Mouse (Mus musculus): ENCODE measurements around the gene Glycam1. TPM values are rescaled to one million over a fixed set of nuclear protein-coding genes. Genes with fewer than 3 reads are reported as not detected.
A peak's percentile ranks its signal among the peaks of the same experiment; 100 is the strongest.

The Glycam1 gene
- polyA plus RNA-seq, 1 experiment: not detected

DNA sequence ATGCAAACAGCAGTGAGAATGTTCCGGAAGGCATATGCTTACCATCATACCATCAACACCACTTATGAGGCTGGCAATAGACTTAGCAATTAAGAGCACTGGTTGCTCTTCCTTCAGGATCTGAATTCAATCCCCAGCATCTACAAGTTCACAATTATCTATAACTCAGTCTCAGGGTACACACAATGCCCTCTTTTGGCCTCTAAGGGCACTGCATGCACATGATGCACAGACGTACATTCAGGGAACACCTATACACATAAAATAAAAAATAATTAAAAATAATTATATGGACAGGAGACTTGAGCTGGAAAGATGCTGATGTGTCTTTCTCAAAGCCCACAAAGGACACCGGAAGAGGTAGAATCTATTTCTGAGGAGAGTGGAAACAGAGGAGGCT, 16.9 kb downstream of the Glycam1 start:
- Histone ChIP-seq H3K27me3 (ENCODE audit: control insufficient read depth, insufficient read depth, low read length) (no peaks in the 10 kb centered on the region), H3K4me1 (ENCODE audit: control insufficient read depth, insufficient read depth, low read length) (no peaks in the 10 kb centered on the region), H3K27ac (ENCODE audit: control insufficient read depth, insufficient read depth, low read depth, low read length) (no peak overlapping the region), H3K36me3 (ENCODE audit: control insufficient read depth, insufficient read depth, low read length) (no peaks in the 10 kb centered on the region), H3K4me3 (ENCODE audit: control insufficient read depth, low read depth, low read length) (no peak overlapping the region)
- no peak for TF ChIP-seq POLR2A (IDR thresholded peaks at IDR 0.05; ENCODE audit: control insufficient read depth, low read depth, low read length)
- no peak for TF ChIP-seq CTCF (IDR thresholded peaks at IDR 0.05; ENCODE audit: control insufficient read depth, insufficient read depth, insufficient replicate concordance, low read depth, low read length)

DNA sequence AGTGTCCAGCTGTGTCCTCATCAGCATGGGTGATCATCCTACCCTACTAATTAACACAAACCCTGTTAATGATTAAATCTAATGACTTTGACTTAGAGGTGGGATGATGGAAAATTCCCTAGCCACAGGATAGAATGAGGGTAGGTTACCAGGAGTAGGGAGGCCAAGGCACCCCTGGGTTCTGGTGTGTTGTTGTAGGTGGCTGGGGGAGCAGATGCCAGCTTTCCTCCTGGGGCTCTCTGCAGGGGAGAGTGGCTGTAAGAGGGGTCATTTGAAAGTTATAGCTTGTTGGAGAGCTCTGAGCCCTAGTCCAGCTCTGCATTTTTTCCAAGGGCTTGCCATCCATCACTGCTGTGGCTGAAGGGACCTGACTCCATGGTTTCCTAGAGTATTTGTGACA, 22.4 kb downstream of the Glycam1 start:
- no peak overlapping the region for H3K27ac ChIP-seq (ENCODE audit: control insufficient read depth, insufficient read depth, low read depth, low read length)
- H3K4me1 ChIP-seq (ENCODE audit: control insufficient read depth, insufficient read depth, low read length): peaks cover 4% of the 10 kb centered on the region; the same call in 1 of the 2 replicates
- no peaks in the 10 kb centered on the region for H3K27me3 ChIP-seq (ENCODE audit: control insufficient read depth, insufficient read depth, low read length)
- TF ChIP-seq CTCF (IDR thresholded peaks at IDR 0.05; ENCODE audit: control insufficient read depth, insufficient read depth, insufficient replicate concordance, low read depth, low read length) (no peak), POLR2A (IDR thresholded peaks at IDR 0.05; ENCODE audit: control insufficient read depth, low read depth, low read length) (no peak)
- H3K36me3 ChIP-seq (ENCODE audit: control insufficient read depth, insufficient read depth, low read length): no peaks in the 10 kb centered on the region
- no peak overlapping the region for H3K4me3 ChIP-seq (ENCODE audit: control insufficient read depth, low read depth, low read length)

DNA sequence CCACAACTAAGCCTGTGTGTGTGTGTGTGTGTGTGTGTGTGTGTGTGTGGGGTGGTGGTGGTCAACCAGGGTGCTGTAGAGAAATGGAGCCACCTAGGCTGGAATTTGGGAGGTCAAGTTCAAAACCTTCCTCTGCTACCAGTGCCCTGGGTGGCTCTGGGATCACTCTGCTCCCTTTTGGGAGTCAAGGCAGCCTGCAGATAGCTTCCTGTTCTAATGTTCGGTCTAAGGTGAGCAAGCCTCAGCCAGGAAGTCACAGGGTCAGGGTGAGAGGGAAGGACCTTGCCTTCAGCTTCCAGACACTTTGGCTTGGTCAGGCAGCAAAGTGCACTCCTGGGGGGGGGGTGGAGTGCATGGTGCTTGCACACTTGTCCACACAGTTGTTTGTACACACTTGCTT, 24.2 kb downstream of the Glycam1 start:
- Histone ChIP-seq H3K27me3 (ENCODE audit: control insufficient read depth, insufficient read depth, low read length) (no peaks in the 10 kb centered on the region), H3K4me3 (ENCODE audit: control insufficient read depth, low read depth, low read length) (no peak overlapping the region)

DNA sequence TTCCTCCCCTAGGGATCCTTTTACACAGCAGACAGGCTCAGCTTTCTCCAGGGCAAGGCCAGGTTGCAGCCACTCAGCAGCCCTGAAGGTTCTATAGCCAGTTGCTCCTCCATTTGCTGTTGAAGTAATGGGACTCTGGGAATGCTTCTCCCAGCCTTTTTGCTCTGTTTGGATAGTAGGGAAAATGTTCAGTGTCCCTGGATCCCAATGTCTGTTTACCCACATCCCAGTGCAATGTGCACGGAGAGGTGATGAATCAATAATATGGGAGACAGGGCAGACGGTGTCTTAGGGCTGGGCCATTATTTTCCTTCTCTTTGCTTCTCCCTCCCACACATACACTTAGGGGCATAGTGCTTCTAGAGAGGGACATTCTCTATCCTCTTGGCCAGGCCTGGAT, 25.6 kb downstream of the Glycam1 start:
- Histone ChIP-seq H3K4me3 (ENCODE audit: control insufficient read depth, low read depth, low read length) (no peak overlapping the region), H3K4me1 (ENCODE audit: control insufficient read depth, insufficient read depth, low read length) (peaks cover 6% of the 10 kb centered on the region; the same call in 1 of the 2 replicates), H3K36me3 (ENCODE audit: control insufficient read depth, insufficient read depth, low read length) (no peaks in the 10 kb centered on the region), H3K27me3 (ENCODE audit: control insufficient read depth, insufficient read depth, low read length) (no peaks in the 10 kb centered on the region), H3K27ac (ENCODE audit: control insufficient read depth, insufficient read depth, low read depth, low read length) (no peak overlapping the region)
- no peak for TF ChIP-seq CTCF (IDR thresholded peaks at IDR 0.05; ENCODE audit: control insufficient read depth, insufficient read depth, insufficient replicate concordance, low read depth, low read length)
- TF ChIP-seq POLR2A (IDR thresholded peaks at IDR 0.05; ENCODE audit: control insufficient read depth, low read depth, low read length): no peak

More for the DNA sequence above, 24.2 kb downstream of the Glycam1 start:
- Histone ChIP-seq H3K36me3 (ENCODE audit: control insufficient read depth, insufficient read depth, low read length) (no peaks in the 10 kb centered on the region), H3K27ac (ENCODE audit: control insufficient read depth, insufficient read depth, low read depth, low read length) (no peak overlapping the region), H3K4me1 (ENCODE audit: control insufficient read depth, insufficient read depth, low read length) (peaks cover 6% of the 10 kb centered on the region; the same call in 1 of the 2 replicates)
- TF ChIP-seq CTCF (IDR thresholded peaks at IDR 0.05; ENCODE audit: control insufficient read depth, insufficient read depth, insufficient replicate concordance, low read depth, low read length) (no peak), POLR2A (IDR thresholded peaks at IDR 0.05; ENCODE audit: control insufficient read depth, low read depth, low read length) (no peak)

DNA sequence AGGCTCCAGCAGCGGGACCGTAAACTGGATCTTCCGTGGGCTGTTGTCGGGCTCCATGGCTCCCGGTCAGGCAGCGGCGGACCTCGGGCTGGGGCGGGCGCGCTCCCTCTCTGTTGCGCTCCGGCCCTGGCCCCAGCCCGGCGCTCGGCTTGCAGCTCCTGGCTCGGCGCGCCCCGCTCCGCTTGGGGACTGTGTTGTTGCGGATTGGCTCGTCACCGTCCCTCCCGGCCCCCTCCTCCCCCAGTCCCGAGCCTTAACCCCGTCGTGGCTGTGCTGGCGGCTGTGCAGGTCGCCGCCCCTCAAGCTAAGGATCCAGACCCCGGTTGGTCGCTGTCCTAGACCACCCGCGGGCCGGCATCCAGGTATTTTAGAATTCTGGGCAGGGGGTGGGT, 27.1 kb downstream of the Glycam1 start, which contains the start of gene Ppp1r1a:
Ppp1r1a (minus strand) TSS at position 182 of the 392 bp plus-strand sequence.
- Histone ChIP-seq H3K36me3 (ENCODE audit: control insufficient read depth, insufficient read depth, low read length) (no peaks in the 10 kb centered on the region), H3K4me1 (ENCODE audit: control insufficient read depth, insufficient read depth, low read length) (peaks cover 6% of the 10 kb centered on the region; the same call in 1 of the 2 replicates), H3K27me3 (ENCODE audit: control insufficient read depth, insufficient read depth, low read length) (no peaks in the 10 kb centered on the region), H3K27ac (ENCODE audit: control insufficient read depth, insufficient read depth, low read depth, low read length) (no peak within 1 kb of the TSS), H3K4me3 (ENCODE audit: control insufficient read depth, low read depth, low read length) (peak within 1 kb of the TSS; percentile 25)
- no peak for TF ChIP-seq CTCF (IDR thresholded peaks at IDR 0.05; ENCODE audit: control insufficient read depth, insufficient read depth, insufficient replicate concordance, low read depth, low read length)
- TF ChIP-seq POLR2A (IDR thresholded peaks at IDR 0.05; ENCODE audit: control insufficient read depth, low read depth, low read length): no peak

DNA sequence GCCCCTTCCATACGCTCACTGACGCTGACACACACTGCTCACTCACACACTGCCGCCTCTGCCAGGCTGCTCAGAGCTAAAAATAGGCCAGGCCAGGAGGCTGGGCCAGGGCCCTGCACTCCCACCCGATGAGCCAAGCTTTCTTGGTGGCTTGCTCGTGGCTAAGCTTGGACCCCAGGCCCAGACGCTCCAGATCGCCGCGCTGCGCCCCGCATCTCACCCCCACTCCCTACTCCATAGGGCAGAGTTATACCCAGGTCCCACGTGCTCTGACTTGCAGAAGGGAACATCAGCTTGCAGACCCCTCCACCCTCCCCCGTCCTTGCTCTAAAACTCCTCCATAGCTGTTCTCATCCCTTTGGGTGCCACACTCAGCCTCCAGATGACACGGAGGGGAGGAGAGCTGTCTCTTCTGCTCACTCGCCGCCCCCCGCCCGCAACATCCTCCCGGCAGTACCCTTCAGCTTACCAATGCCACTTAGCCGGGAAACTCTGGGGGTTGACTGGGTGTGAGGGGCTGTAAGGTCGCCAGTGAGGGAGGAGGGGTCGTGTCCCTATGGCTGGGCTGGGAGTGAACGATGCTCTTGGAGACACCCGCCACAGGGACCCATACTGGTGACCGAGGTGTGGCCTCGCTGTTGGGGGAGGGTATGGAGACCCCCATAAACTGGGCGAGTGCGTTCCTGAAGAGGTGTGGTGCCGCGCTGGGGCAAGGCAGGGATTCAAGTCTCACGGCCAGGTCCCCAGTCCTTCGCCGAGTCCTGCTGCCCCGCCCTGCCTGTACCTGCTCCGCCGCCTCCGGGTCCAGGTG, 27.7 kb downstream of the Glycam1 start:
- Histone ChIP-seq H3K36me3 (ENCODE audit: control insufficient read depth, insufficient read depth, low read length) (no peaks in the 10 kb centered on the region), H3K27me3 (ENCODE audit: control insufficient read depth, insufficient read depth, low read length) (no peaks in the 10 kb centered on the region), H3K4me1 (ENCODE audit: control insufficient read depth, insufficient read depth, low read length) (peaks cover 6% of the 10 kb centered on the region; the same call in 1 of the 2 replicates), H3K4me3 (ENCODE audit: control insufficient read depth, low read depth, low read length) (peak overlapping the region; percentile 25), H3K27ac (ENCODE audit: control insufficient read depth, insufficient read depth, low read depth, low read length) (no peak overlapping the region)
- TF ChIP-seq POLR2A (IDR thresholded peaks at IDR 0.05; ENCODE audit: control insufficient read depth, low read depth, low read length) (no peak), CTCF (IDR thresholded peaks at IDR 0.05; ENCODE audit: control insufficient read depth, insufficient read depth, insufficient replicate concordance, low read depth, low read length) (no peak)

DNA sequence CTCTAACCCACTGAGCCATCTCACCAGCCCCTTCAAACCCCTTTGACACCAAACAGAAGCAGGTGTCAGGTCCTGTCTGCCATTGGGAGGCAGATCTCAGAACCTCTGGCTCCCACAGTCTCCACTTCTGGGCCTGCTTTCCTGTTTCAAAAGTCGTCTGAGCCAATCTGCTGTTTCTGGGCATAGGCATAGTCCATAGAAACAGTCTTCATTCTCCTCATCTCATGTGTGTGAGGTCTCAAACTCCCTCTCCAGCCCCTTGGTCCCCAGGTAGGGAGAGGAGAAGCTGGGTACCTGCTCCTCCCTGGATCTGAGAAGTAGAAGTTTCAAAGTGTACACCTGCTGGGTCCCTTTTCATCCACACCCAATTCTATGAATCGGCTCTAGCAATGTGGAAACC, 28.4 kb downstream of the Glycam1 start:
- Histone ChIP-seq H3K27ac (ENCODE audit: control insufficient read depth, insufficient read depth, low read depth, low read length) (no peak overlapping the region), H3K27me3 (ENCODE audit: control insufficient read depth, insufficient read depth, low read length) (no peaks in the 10 kb centered on the region), H3K36me3 (ENCODE audit: control insufficient read depth, insufficient read depth, low read length) (no peaks in the 10 kb centered on the region), H3K4me3 (ENCODE audit: control insufficient read depth, low read depth, low read length) (no peak overlapping the region), H3K4me1 (ENCODE audit: control insufficient read depth, insufficient read depth, low read length) (peaks cover 6% of the 10 kb centered on the region; the same call in 1 of the 2 replicates)
- TF ChIP-seq POLR2A (IDR thresholded peaks at IDR 0.05; ENCODE audit: control insufficient read depth, low read depth, low read length) (no peak), CTCF (IDR thresholded peaks at IDR 0.05; ENCODE audit: control insufficient read depth, insufficient read depth, insufficient replicate concordance, low read depth, low read length) (no peak)
